Mouse (Mus musculus) neural tube, embryonic 10.5 days (tissue): ENCODE measurements around the gene Kcmf1.

Experiments used
- DNase-seq: peaks from one replicate; pipeline ENCODE4 v3.0.0-alpha.2; 2017; ENCODE audit warnings: low spot score; ENCODE audit errors: extremely low spot score

Kcmf1 gene

GRCm38 (mm10) chr6:72899781-72900681 is at the start of gene Kcmf1:
Gene Kcmf1 (minus strand): TSS chr6:72899979.
- DNase-seq = peak; percentile 82

GRCm38 (mm10) chr6:72949161-72949756 is 49.5 kb upstream of the Kcmf1 start:
- DNase-seq = no peak

- no peak for DNase-seq
These were observed 48.6 kb upstream of the Kcmf1 start for GRCm38 (mm10) chr6:72948392-72948791.

DNA sequence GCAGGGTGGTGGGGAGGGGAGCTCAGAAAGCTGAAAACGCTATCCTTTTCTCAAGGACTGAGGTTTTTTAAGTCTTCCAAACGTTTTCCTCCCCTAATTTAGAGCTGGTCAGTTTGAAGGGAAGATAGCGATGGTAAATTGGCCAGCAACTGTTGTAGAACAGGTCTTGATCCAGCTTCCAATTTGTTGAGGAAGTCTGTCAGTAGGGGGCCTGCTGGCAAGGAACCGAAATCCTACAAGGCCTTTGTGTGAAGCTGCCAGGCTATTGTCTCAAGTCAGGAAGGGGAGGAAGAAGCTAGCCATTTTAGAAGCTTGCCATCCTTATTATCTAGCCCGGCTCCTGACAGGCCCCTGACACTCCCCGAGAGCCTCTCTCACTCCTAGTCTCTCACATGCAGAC is 48.2 kb upstream of the Kcmf1 start:
- DNase-seq = no peak

DNA sequence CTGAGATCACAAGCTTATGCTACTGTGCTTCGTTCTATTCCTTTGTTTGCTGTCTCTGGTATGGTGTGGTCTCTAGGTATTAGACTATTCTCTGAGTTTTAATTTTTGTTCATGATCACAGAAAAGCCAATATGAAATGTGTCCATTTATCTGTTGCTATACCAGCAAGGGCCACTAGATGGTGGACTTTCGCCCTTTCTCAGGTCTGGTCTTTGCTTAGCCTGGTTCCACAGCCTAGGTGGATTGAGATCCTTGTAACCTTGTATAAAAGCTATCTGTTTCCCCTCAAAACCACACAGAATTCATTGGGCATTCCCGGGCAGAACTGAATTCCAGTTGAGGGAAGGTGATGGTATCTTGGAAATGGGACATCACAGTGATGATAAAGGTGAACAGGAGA is 40.7 kb upstream of the Kcmf1 start:
- peak; percentile 49 for DNase-seq

- no peak for DNase-seq
These were observed 38.1 kb upstream of the Kcmf1 start for GRCm38 (mm10) chr6:72937859-72938258.

DNA sequence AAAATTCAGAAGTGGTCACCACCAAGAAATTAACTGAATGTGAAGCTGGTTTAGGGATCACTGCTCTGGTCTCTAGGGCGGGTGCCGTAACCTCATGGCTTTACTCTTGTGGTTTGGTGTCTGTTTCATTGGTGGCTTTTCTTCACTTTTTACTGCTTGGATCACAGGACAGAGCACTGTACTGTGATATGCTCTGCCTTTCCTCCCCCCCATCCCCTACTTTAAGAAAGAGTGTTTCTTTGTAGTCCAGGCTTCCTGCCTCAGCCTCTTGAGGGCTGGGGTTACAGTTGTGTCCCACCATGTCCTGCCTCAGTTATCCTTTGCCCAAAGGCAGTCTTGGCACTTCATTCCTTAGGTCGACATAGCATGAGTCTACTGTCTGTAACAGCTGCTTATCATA is 37.7 kb upstream of the Kcmf1 start:
- DNase-seq = no peak

DNA sequence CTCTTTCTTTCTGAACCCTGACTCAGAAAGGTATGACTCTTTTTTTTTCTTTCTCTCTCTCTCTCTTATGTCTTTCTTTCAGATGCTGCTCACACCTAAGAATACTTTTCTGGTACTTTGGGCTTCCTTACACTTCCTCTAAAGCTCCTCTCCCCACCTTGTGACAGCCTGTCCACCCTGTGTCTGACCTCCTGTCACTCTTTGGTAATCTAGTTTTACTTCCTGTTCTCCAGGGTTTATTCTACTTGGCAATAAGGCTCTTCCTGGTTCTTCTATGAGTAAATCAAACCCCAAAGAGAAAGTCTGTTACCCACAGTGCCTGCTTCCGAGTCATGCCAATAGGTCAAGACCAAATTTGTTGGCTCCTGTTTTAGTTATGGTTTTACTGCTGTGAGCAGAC is 33.2 kb upstream of the Kcmf1 start:
- DNase-seq = no peak

DNA sequence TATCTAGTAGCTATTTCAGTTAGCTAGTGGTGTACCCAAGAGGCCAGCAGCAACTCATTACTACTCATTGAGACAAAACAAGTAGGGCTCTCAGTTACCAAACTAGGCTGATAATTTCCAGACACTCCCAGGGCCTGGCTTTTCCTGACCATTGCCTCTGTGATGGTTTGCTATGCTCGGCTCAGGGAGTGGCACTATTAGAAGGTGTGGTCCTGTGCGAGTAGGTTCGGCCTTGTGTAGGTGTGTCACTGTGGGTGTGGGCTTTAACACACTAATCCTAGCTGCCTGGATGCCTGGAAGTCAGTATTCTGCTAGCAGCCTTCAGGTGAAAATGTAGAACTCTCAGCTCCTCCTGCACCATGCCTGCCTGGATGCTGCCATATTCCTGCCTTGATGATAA is 31.8 kb upstream of the Kcmf1 start:
- DNase-seq = no peak

DNA sequence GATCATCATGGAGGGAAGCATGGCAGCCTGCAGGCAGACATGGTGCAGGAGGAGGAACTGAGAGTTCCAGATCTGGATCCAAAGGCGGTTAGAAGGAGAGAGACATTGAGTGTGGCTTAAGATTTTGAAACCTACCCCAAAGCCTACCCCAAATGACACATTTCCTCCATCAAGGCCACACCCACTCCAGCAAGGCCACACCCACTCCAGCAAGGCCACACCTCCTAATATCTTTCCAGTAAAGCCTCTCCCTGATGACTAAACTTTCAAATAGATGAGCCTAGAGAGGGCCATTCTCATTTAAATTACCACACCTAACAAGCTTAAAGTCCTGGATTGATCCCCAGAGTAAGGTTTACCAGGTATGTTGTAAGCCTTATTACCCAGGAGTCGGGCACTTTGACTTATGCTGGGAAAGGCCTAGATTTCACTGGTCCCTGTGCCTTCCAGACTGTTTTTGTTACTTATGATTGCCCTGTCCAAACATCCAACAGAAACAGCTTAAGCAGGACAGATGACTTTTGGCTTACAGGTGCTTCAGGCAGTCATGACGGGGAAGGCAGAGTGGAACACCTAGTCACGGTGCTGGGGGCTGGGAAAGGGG is 30.1 kb upstream of the Kcmf1 start:
- DNase-seq = no peak

DNA sequence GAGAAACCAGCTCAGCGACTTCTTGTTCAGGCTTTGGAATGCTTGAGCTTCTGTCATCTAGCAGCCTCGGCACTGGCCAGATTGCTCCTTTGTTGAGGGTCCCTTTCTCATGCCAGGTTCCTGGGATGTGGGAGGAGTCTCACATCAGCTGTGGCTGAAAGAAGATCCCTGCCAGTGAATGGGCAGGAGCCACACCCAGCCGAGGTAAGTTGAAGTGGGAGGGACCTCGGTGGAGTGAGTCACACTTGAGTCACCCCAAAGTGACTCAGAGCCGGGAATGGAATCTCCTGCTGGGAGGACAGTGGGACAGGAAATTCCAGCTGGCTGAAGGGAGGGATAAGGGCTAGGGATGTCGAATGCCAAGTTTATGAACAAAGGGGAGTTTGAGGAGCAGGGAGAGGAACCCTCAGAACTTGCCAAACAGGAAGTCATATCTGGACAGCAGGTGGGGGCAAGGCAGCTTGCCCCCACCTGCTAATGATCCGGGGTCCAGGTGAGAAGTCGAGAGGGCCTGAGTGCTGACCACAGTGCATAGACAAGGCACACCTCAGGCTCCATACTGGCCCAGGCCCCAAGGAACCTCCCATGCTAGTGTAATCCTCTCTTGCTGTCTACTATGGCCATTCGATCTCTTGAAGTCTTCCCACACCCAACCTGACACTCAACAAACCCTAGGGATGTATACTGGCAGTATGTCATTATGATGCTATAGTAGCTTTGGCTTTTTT is 27.1 kb upstream of the Kcmf1 start:
- no peak for DNase-seq

DNA sequence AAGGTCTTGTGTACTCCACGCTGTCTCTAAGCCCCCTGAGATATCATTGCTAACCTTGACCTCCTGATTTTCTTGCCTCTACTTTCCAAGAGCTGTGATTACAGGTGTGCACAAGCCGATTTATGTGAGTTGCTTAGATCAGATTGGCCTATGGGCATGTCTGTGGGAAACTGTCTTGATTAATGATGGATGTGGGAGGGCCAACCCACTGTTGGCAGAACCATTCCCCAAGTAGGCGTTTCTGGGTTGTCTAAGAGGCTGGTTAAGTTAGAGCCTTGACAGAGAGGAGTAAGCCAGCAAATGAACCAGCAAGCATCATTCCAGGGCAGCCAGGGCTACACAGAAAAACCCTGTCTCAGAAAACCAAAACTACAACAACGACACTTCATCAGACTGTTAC is 26.3 kb upstream of the Kcmf1 start:
- no peak for DNase-seq

GRCm38 (mm10) chr6:72923381-72923780 is 23.6 kb upstream of the Kcmf1 start:
- DNase-seq = no peak

DNA sequence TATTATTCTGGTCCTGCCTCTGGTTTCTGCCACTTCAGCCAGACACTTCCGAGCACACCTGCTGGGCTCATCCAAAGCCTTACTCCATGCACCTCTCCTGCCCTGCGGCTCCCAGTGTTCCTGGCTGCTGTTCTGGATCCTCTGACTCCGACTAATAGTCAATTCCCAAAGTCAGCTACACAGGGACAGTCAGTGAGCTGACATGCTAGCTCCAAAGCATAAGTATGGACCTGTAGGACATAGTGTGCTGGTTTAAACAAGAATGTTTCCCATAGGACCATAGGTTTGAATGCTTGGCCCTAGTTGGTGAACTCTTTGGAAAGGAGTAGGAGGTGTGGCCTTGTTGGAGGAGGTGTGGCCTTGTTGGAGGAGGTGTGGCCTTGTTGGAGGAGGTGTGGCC is 21.3 kb upstream of the Kcmf1 start:
- DNase-seq = no peak

DNA sequence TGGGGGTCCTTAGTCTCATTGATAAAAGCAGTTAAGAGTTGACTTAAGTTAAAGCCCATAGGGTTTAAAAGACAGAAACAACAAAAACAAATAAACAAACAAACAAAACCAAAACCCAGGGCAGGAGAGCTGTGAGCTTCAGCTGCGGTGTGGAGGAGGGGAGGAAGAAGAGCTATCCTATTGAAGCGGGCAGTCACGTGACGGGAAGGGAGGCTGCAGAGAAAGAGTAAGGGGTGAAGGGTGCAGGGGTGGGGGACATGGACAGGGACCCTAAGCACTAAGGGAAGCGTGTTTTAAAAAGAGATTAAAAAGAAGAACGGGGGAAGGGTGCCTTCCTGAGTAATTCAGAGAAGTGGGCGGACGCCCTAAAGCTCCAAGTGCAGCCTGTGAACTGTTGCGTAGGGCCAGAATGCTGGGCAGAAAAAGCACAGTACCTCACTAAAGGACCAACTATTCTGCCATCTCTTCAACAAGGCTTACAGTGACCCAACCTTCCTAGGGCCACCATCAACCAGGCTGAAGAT is 18.8 kb upstream of the Kcmf1 start:
- DNase-seq = no peak

DNA sequence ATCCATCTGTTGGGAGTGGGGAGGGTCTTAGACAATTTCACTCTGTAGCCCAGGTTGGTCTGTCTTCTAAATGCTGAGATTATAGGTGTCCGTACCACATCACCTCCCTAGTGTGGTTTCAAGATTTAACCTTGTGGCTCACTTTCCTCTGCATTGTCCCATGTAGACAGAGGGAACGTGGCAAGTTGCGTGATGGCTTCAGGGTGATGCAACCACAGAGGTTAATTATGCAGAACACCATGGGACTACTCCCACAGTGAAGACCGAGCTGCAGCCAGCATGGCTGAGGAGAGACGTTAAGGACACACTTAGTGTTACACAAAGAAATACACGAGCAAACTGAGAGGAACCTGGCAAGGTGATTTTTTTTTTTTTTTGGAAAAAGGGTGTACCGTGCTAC is 16.6 kb upstream of the Kcmf1 start:
- DNase-seq = no peak

DNA sequence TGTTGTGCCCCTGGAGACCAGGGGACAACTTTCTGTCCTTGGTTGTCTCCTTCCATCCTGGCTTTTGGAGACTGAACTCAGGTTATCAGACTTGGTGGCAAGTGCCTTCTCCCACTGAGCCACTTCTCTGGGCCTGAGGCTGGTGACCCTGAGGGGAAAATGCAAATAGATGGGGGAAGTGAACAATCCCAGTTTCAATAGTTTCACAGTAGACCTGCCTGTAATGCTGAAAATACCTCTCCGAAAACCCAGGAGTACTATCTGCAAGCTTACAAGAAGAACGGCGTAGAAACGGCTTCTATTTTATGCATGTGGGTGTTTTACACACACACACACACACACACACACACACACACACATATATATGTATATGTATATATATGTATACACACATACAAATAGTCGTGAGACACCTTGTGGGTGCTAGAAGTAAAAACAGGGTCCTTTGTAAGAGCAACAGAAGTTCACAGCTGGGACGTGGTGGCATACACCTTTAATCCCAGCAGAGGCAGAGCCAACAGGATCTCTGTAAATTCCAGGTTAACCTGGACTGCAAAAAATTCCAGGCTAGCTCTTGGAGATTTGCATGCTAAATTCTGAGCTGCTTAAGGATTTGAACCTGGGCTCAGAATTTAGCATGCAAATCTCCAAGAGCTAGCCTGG is 14.4 kb upstream of the Kcmf1 start:
- DNase-seq = no peak

- no peak for DNase-seq
These were observed 11.5 kb upstream of the Kcmf1 start for GRCm38 (mm10) chr6:72911261-72911660.

DNA sequence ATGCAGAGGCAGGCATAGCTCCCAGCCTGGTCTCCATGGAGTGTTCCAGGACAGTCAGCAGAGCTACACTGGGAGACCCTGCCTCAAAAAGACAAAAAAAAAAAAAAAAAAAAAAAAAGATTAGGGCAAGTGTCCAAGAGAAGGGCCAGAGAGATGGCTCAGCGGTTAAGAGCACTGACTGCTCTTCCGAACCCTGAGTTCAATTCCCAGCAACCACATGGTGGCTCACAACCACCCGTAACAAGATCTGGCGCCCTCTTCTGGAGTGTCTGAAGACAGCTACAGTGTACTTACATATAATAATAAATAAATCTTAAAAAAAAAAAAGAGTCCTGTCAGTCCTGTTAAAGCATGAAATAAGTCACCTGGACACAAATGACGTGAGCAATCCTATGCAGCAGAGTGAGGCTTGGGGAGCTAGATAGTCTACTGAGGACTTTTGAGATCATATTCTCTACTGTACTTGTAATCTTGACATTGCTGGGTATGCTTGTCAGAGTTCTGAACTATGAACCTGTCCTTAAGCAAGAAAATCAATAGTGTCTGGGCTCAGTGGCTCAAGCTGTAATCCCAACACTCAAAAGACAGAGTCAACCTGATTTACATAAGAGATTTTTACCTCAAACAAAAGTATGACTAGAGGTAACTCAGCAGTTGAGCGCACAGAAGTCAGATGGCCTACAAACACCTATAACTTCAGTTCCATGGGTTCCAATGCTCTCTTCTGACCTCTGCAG is 2.6 kb upstream of the Kcmf1 start:
- no peak for DNase-seq

DNA sequence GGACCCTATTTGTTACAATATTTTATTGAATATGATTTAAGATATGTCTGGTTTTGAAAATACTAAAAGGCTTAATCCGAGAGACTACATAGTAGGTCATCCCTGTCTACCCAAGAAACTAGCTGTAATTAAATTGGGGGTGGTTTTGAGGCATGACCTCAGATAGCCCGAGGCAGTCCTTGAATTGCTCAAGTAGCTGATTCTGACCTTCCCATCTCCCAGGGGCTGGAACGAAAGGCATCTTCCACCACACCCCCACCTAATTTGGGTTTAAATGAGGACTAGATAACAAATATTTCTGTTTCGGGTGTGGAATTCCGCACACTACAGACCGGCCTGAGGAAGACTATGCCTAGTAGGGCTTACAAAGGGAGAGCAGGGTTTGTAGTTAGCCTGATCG is 1.2 kb upstream of the Kcmf1 start:
- DNase-seq = no peak
